Mouse (Mus musculus): ENCODE results near the gene Myh14.

Myh14 gene

GRCm38 (mm10) chr7:44597666-44598065, 73.0 kb downstream of the Myh14 start:
- no peak for DNase-seq

GRCm38 (mm10) chr7:44596996-44597538, 73.6 kb downstream of the Myh14 start:
- no peak for DNase-seq

DNA sequence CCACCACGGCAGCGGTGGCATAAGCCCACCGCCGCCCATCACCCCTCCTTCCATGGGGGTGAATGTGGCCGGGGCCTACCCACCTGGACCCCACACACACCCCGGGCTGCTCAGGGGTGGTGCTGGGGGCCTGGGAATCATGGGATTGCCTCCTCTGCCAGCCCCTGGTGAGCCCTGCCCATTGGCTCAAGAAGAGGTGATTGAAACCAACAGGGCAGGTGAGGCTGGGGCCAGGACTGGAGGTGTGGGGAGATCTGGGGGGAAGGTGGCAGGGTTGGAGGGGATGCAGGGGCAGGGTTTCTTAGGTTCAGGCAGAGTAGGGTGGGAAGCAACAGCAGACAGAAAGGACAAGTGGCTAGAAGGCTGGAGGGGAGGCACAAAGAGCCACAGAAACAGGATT, 74.6 kb downstream of the Myh14 start:
- DNase-seq = no peak

GRCm38 (mm10) chr7:44595131-44595561, 75.5 kb downstream of the Myh14 start:
- no peak for DNase-seq

GRCm38 (mm10) chr7:44594291-44594690, 76.4 kb downstream of the Myh14 start:
- DNase-seq = no peak

DNA sequence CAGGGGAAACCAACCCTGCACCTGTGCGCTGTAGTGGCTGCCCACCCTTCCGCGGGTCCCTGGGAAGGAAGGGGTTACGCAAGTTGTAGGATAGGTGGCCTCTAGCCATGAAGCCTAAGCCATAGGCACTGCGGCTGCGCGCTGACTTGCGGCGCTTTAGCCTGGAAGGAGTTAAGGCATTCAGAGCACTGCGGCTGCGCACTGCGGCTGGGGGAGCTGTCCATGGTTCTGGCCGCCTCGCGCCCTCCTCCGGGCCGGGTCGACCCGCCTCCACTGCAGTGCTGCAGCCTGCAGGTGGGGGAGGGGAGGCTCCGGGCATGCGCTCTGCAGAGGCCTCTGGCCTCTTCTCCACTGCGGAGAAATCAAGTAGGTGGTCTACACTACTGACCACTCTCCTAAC, 76.9 kb downstream of the Myh14 start:
- peak; percentile 57 to 76 for DNase-seq

- no peak for DNase-seq
Observed at GRCm38 (mm10) chr7:44593051-44593450, 77.6 kb downstream of the Myh14 start.

- DNase-seq = peak; percentile 30 to 40
Observed at GRCm38 (mm10) chr7:44591348-44592116, 79.1 kb downstream of the Myh14 start.

- DNase-seq = peak; percentile 84 to 91
Observed at GRCm38 (mm10) chr7:44590402-44591347, 80.0 kb downstream of the Myh14 start, which contains the start of gene Kcnc3. Kcnc3 (plus strand) TSS chr7:44590664.

DNA sequence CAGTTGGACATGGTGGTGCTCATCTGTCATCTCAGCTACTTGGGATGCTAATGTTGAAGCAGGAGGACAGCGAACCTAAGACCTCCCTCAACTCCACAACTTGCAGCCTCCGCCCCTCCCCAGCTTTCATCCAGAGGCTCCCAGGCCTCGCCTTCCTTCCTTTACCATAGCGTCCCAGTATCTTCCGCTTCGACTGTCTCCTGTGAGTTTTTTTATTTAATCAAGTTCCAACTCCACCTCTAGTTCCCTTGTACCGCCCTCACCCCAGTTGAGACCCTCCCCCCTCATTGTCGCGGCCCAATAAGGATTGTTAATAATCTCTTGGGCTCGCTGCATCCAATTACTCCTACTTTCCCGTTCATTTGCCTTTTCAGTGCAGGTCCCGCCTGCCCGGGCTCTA, 80.7 kb downstream of the Myh14 start:
- no peak for DNase-seq

GRCm38 (mm10) chr7:44589149-44589548, 81.5 kb downstream of the Myh14 start:
- peak; percentile 71 to 78 for DNase-seq

- DNase-seq = no peak
Observed at GRCm38 (mm10) chr7:44588338-44588737, 82.3 kb downstream of the Myh14 start.

DNA sequence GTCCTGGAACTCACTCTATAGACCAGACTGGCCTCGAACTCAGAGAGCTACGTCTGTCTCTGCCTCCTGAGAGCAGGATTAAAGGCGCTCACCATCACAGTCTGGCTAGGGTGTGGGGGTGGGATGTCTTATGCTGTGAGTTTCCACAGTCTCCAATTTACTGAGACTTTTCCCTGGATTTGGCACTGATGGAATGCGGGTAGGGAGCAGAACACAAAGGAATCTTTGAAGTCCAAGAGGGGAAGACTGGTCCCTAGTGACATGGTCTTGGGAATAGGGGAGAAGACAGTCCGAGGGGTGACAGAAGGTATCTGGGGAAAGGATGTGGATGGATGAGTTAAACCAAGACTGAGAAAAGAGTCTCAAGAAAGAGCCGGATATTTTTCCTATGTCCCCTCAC, 83.0 kb downstream of the Myh14 start:
- no peak for DNase-seq

DNA sequence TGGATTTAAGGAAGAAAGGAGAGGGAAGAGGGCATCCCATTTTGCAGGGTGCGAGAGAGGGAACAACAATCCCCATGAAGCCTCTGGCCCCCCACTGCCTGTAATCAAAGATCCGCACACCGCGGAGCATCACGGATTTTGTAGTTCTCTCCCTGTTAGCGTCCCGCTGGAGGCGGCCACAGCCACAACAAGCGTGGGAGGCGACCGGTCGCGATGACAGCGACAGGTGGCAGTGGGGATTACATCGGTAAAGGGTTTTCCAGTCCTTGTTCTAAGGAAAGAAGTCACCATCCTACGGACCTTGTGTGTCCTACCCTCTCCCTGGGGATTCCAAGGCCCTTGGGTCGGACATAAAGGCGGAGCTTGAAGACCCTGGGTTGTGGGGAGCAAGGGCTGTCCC, 83.7 kb downstream of the Myh14 start:
- peak; percentile 27 to 32 for DNase-seq

- no peak for DNase-seq
Observed at GRCm38 (mm10) chr7:44586518-44586917, 84.1 kb downstream of the Myh14 start.

- DNase-seq = no peak
Observed at GRCm38 (mm10) chr7:44585606-44586005, 85.0 kb downstream of the Myh14 start.

DNA sequence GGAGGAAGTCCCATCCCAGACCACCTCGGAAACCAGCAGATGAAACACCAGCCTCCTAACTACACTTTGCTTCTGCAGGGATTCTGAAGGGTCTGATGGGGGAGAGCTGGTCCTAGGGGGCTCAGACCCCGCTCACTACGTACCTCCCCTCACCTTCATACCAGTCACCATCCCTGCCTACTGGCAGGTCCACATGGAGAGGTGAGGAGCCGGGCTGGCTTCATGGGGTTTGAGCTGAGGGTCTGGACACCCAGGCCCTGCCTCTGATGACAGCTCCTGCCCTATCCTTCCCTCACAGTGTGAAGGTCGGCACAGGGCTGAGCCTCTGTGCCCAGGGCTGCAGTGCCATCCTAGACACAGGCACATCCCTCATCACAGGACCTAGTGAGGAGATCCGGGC, 85.7 kb downstream of the Myh14 start:
- no peak for DNase-seq

DNA sequence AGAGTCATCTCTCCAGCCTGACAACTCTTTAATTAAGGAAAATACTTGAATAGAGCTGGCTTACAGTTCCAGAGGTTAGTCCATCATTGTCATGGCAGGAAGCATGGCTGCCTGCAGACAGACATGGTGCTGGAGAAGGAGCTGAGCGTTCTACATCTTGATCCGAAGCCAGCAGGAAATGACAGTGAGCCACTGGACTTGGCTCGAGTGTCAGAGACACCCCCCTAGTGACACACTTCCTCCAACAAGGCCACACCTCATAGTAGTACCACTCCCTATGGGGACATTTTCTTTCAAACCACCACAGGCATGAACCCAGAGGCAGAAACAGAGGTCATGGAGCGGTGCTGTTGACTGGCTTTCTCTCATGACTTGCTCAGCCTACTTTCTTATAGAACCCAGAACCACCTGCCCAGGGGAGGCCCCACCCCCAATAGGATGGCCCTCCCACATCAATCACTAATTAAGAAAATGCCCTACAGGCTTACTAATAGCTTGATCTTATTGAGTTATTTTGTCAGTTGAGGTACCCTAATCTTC, 86.3 kb downstream of the Myh14 start:
- no peak for DNase-seq

GRCm38 (mm10) chr7:44583146-44583545, 87.5 kb downstream of the Myh14 start:
- DNase-seq = no peak

- no peak for DNase-seq
Observed at GRCm38 (mm10) chr7:44582709-44583108, 87.9 kb downstream of the Myh14 start.

GRCm38 (mm10) chr7:44581637-44582036, 89.0 kb downstream of the Myh14 start:
- DNase-seq = no peak

DNA sequence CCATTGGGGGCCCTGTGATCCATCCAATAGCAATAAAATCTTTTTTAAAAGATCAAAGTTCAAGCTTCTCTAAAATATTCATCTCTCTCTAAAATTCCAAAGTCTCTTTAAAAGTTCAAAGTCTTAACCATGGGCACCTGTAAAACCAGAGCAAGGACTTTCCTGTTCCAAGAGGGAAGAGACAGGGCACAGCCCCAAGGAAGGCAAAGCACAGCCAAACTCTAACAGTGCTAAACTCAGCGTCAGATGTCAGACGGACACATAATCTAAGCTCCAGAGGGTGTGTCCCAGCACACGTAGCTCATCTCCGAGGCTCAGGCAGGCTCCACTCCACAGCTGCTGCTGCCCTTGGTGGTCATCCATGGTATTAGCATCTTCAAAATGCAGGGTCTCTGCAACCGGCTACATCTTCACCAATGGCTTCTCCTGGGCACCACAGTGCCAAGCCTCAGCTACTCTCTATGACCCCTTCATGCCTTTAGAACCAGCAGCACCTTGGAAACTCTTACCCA, 94.3 kb downstream of the Myh14 start:
- DNase-seq = no peak

- DNase-seq = no peak
Observed at GRCm38 (mm10) chr7:44572956-44573484, 97.6 kb downstream of the Myh14 start.
